Mouse (Mus musculus) CH12.LX (cell line): ENCODE results near the gene Tmem171. TPM values are rescaled to one million over a fixed set of nuclear protein-coding genes. Genes with fewer than 3 reads are reported as not detected.

ENCODE experiments used
- DNase-seq: peaks from one replicate; pipeline ENCODE4 v3.0.0-alpha.2; 2013; ENCODE audit errors: extremely low read depth
- H3K27ac ChIP-seq: 2 replicates; pipeline ENCODE4 v1.5.1; 2012; ENCODE audit warnings: low read depth, mild to moderate bottlenecking, control low read depth, moderate library complexity; ENCODE audit not compliant: insufficient read depth
- H3K27me3 ChIP-seq: replicated peaks from 2 replicates; pipeline ENCODE3; 2012; ENCODE audit warnings: inconsistent platforms
- H3K36me3 ChIP-seq, 2 experiments: replicated peaks in 1 of 2; 2 replicates each; pipeline versions ENCODE3 to v1.6.1; 2012; ENCODE audit warnings: inconsistent platforms in 1 of 2, low read length in 1 of 2, mild to moderate bottlenecking in 1 of 2, mixed read lengths in 1 of 2, moderate library complexity in 1 of 2; ENCODE audit not compliant: control insufficient read depth in 1 of 2, insufficient read depth in 1 of 2
- H3K4me1 ChIP-seq, 2 experiments: 2 replicates each; pipeline ENCODE4 v1.6.1; 2012; ENCODE audit warnings: inconsistent platforms in 1 of 2, moderate library complexity in 1 of 2; ENCODE audit not compliant: insufficient read depth in 2 of 2, control insufficient read depth in 1 of 2
- H3K4me2 ChIP-seq: 2 replicates; pipeline ENCODE4 v1.6.1; 2012; ENCODE audit warnings: low read depth, mild to moderate bottlenecking, control low read depth; ENCODE audit not compliant: poor library complexity, insufficient read depth, severe bottlenecking
- H3K4me3 ChIP-seq, 3 experiments: fragments of 150-350 bp in 1 of 3; sonication (generic) in 1 of 3; replicated peaks in 1 of 3; 2 replicates each; pipeline versions ENCODE3 to v1.5.1; 2011 to 2012; ENCODE audit warnings: low read depth in 2 of 3, low read length in 2 of 3, mild to moderate bottlenecking in 2 of 3, moderate library complexity in 2 of 3, control low read depth in 1 of 3, improper control_type of control experiment in 1 of 3, inconsistent platforms in 1 of 3, mixed read lengths in 1 of 3; ENCODE audit not compliant: poor library complexity in 1 of 3
- H3K79me2 ChIP-seq: replicated peaks from 2 replicates; pipeline ENCODE4 v1.6.1; 2012; ENCODE audit warnings: mild to moderate bottlenecking, moderate library complexity; ENCODE audit not compliant: control insufficient read depth, poor library complexity, insufficient read depth, severe bottlenecking; ENCODE audit errors: extremely low read depth
- H3K9ac ChIP-seq: 2 replicates; pipeline ENCODE4 v1.6.1; 2012; ENCODE audit warnings: low read depth, mild to moderate bottlenecking, control low read depth, moderate library complexity; ENCODE audit not compliant: insufficient read depth
- H3K9me3 ChIP-seq: replicated peaks from 2 replicates; pipeline ENCODE3; 2012; ENCODE audit warnings: low read length, inconsistent platforms, mixed read lengths
- EP300 ChIP-seq: IDR thresholded peaks from 2 replicates; pipeline ENCODE4 v1.6.1; 2011; ENCODE audit warnings: low read length, improper control_type of control experiment
- ETS1 ChIP-seq: conservative IDR thresholded peaks from 2 replicates; pipeline ENCODE4 v1.6.1; 2012; ENCODE audit warnings: low read depth, mild to moderate bottlenecking, inconsistent platforms, low read length, improper control_type of control experiment, moderate library complexity
- IRF4 ChIP-seq: IDR thresholded peaks from 2 replicates; pipeline ENCODE4 v1.6.1; 2014; ENCODE audit warnings: low read depth, mild to moderate bottlenecking, inconsistent platforms, low read length, improper control_type of control experiment
- MAX ChIP-seq: IDR thresholded peaks from 2 replicates; pipeline ENCODE4 v1.6.1; 2011; ENCODE audit warnings: low read length, improper control_type of control experiment
- MAZ ChIP-seq: IDR thresholded peaks from 2 replicates; pipeline ENCODE4 v1.6.1; 2012; ENCODE audit warnings: low read depth, mild to moderate bottlenecking, inconsistent platforms, low read length, improper control_type of control experiment, moderate library complexity
- MEF2A ChIP-seq: IDR thresholded peaks from 2 replicates; pipeline ENCODE4 v1.6.1; 2014; ENCODE audit warnings: low read depth, mild to moderate bottlenecking, inconsistent platforms, low read length, improper control_type of control experiment, borderline replicate concordance
- MXI1 ChIP-seq: IDR thresholded peaks from 2 replicates; pipeline ENCODE4 v1.6.1; 2011; ENCODE audit warnings: mild to moderate bottlenecking, low read depth, low read length, improper control_type of control experiment
- MYC ChIP-seq: IDR thresholded peaks from 2 replicates; pipeline ENCODE4 v1.6.1; 2011; ENCODE audit warnings: low read depth, mild to moderate bottlenecking, improper control_type of control experiment, low read length
- NELFE ChIP-seq: IDR thresholded peaks from 2 replicates; pipeline ENCODE4 v1.6.1; 2011; ENCODE audit warnings: low read depth, low read length, improper control_type of control experiment
- POLR2A ChIP-seq: IDR thresholded peaks from 2 replicates; pipeline ENCODE4 v1.6.1; 2011; ENCODE audit warnings: low read depth, mild to moderate bottlenecking, improper control_type of control experiment, low read length
- RAD21 ChIP-seq: IDR thresholded peaks from 2 replicates; pipeline ENCODE4 v1.6.1; 2011; ENCODE audit warnings: low read depth, mild to moderate bottlenecking, low read length, improper control_type of control experiment, moderate library complexity
- RCOR1 ChIP-seq: conservative IDR thresholded peaks from 2 replicates; pipeline ENCODE4 v1.6.1; 2012; ENCODE audit warnings: low read depth, mild to moderate bottlenecking, inconsistent platforms, low read length, improper control_type of control experiment
- SIN3A ChIP-seq: IDR thresholded peaks from 2 replicates; pipeline ENCODE4 v1.6.1; 2012; ENCODE audit warnings: low read length, improper control_type of control experiment, inconsistent platforms
- SMC3 ChIP-seq: IDR thresholded peaks from 2 replicates; pipeline ENCODE4 v1.6.1; 2011; ENCODE audit warnings: low read depth, low read length, improper control_type of control experiment
- TCF12 ChIP-seq: IDR thresholded peaks from 2 replicates; pipeline ENCODE4 v1.6.1; 2014; ENCODE audit warnings: low read depth, mild to moderate bottlenecking, inconsistent platforms, low read length, improper control_type of control experiment
- USF1 ChIP-seq: IDR thresholded peaks from 2 replicates; pipeline ENCODE4 v1.6.1; 2014; ENCODE audit warnings: low read depth, mild to moderate bottlenecking, inconsistent platforms, low read length, improper control_type of control experiment
- ZC3H11A ChIP-seq: IDR thresholded peaks from 2 replicates; pipeline ENCODE4 v1.6.1; 2012; ENCODE audit warnings: low read depth, mild to moderate bottlenecking, inconsistent platforms, low read length, improper control_type of control experiment
- ZMIZ1 ChIP-seq: IDR thresholded peaks from 2 replicates; pipeline ENCODE4 v1.6.1; 2012; ENCODE audit warnings: low read depth, mild to moderate bottlenecking, inconsistent platforms, low read length, improper control_type of control experiment
- dilution Hi-C: fragments of 300-500 bp; cut with MboI; formaldehyde crosslinking; loops from 2 replicates; pipeline ENCODE4 v1.14.3; 2020; ENCODE audit warnings: low sequenced_read_pairs; ENCODE audit not compliant: extremely low pct_unique_long_range_greater_than_20kb, extremely low pct_ligation_motif_present
- in situ Hi-C: fragments of 300-500 bp; cut with MboI; formaldehyde crosslinking; loops from 3 replicates; pipeline ENCODE4 v1.14.3; 2019; ENCODE audit warnings: low sequenced_read_pairs, low pct_ligation_motif_present, low pct_unique_long_range_greater_than_20kb, mixed read lengths
- polyA plus RNA-seq: library from polyadenylated mRNA; unstranded; fragments of >175 nt; gene quantifications from 2 replicates; pipeline ENCODE4 v1.2.1, GENCODE M21; 2012; ENCODE audit warnings: low read depth; ENCODE audit not compliant: insufficient read length
- total RNA-seq, 2 experiments: library from RNA; depleted of rRNA; stranded (reverse); fragments of 300-350 nt in 1 of 2; fragments of >200 nt in 1 of 2; gene quantifications; 2 replicates each; pipeline ENCODE4 v1.2.3; 2012 to 2014

Gene Tmem171
- total and polyA plus RNA-seq, 3 experiments, result not detected

DNA sequence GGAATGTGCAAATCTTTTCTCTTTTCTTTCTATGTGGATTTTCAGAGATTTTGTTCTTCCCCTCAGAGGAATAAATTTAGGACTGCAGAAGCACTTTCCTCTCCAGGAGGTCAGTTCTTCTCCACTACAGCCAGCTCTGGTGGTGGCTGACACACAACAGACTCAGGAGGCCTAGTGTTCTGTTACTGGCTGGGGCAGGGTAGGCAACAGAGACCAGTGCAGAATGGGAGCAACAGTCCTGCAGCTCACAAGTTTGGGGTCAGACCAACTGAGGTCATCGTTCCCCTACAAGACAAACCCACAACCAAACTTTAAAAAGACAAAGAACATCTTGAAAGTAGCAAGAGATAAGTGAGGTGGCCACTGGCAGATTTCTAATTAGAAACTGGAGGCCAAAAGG is 16.0 kb upstream of the Tmem171 start:
- H3K27me3 ChIP-seq, result no peaks in the 10 kb centered on the region
- H3K36me3 ChIP-seq, result no peaks in the 10 kb centered on the region
- no peak overlapping the region for H3K9ac ChIP-seq
- H3K27ac ChIP-seq, result no peak overlapping the region
- no peak for TF ChIP-seq SMC3
- no peak for TF ChIP-seq MYC
- no peak for TF ChIP-seq ZMIZ1
- TF ChIP-seq, all 38 proteins: peak for 0
- H3K79me2 ChIP-seq, result no peaks in the 10 kb centered on the region
- dilution Hi-C loops (no loop called here), in situ Hi-C loops (no loop called here)
- H3K9me3 ChIP-seq, result no peaks in the 10 kb centered on the region
- no peak overlapping the region for H3K4me3 ChIP-seq
- no peak for DNase-seq
- no peaks in the 10 kb centered on the region; a peak in 1 of 4 replicates for H3K4me1 ChIP-seq
- H3K4me2 ChIP-seq, result no peak overlapping the region

DNA sequence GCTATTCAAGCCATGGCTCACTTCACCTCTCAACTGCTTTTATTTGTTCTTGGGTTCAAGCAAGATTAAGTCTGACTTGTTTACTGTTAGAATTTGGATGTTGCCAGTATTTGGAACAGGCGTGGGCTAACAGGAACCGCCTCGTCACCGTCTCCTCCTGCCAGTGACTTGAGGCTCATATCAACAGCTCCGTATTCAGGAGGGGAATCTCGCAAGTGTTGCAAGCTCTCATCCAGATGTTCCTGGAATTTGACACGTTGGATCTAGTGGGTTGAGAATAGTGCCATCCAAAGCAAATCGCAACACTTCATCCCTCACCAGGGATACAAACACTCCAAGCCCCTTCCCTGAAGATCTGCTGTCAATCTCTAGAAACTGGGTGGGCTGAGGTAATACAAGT is 15.6 kb upstream of the Tmem171 start:
- no peak overlapping the region for H3K27ac ChIP-seq
- H3K36me3 ChIP-seq, result no peaks in the 10 kb centered on the region
- H3K27me3 ChIP-seq, result no peaks in the 10 kb centered on the region
- H3K9me3 ChIP-seq, result no peaks in the 10 kb centered on the region
- in situ Hi-C loops (no loop called here), dilution Hi-C loops (no loop called here)
- no peaks in the 10 kb centered on the region; a peak in 1 of 4 replicates for H3K4me1 ChIP-seq
- H3K79me2 ChIP-seq, result no peaks in the 10 kb centered on the region
- no peak overlapping the region for H3K4me3 ChIP-seq
- no peak overlapping the region for H3K4me2 ChIP-seq
- DNase-seq, result no peak
- no peak overlapping the region for H3K9ac ChIP-seq
- TF ChIP-seq TCF12, result no peak
- TF ChIP-seq POLR2A, result no peak
- no peak for TF ChIP-seq RCOR1
- TF ChIP-seq USF1, result no peak
- TF ChIP-seq MEF2A, result no peak
- TF ChIP-seq SIN3A, result no peak
- TF ChIP-seq NELFE, result no peak
- no peak for TF ChIP-seq MYC
- no peak for TF ChIP-seq ZC3H11A
- TF ChIP-seq MAX, result no peak
- no peak for TF ChIP-seq ETS1
- TF ChIP-seq RAD21, result no peak
- no peak for TF ChIP-seq IRF4
- TF ChIP-seq MAZ, result no peak
- TF ChIP-seq MXI1, result no peak
- no peak for TF ChIP-seq EP300
